Mouse (Mus musculus): Measurements from ENCODE around the gene Necab3. TPM values are rescaled to one million over a fixed set of nuclear protein-coding genes. Genes with fewer than 3 reads are reported as not detected.

The Necab3 gene
- polyA plus RNA-seq, 1 experiment from 2014 or later, result 5.1 TPM

GRCm38 (mm10) chr2:154543567-154544347, 14.9 kb downstream of the Necab3 start:
- DNase-seq (ENCODE audit: low spot score), result no peak

GRCm38 (mm10) chr2:154541630-154542029, 17.1 kb downstream of the Necab3 start:
- no peak for DNase-seq (ENCODE audit: low spot score)

- peak; percentile 47 for DNase-seq (ENCODE audit: low spot score)
Observed at GRCm38 (mm10) chr2:154539720-154540119, 19.0 kb downstream of the Necab3 start.

GRCm38 (mm10) chr2:154538710-154539109, 20.0 kb downstream of the Necab3 start:
- DNase-seq (ENCODE audit: low spot score), result no peak

GRCm38 (mm10) chr2:154538310-154538709, 20.4 kb downstream of the Necab3 start:
- no peak for DNase-seq (ENCODE audit: low spot score)

GRCm38 (mm10) chr2:154534704-154535270, 23.9 kb downstream of the Necab3 start:
- no peak for DNase-seq (ENCODE audit: low spot score)

- DNase-seq (ENCODE audit: low spot score), result no peak
Observed at GRCm38 (mm10) chr2:154532888-154533287, 25.8 kb downstream of the Necab3 start.

- DNase-seq (ENCODE audit: low spot score), result no peak
Observed at GRCm38 (mm10) chr2:154526531-154526930, 32.2 kb downstream of the Necab3 start.

GRCm38 (mm10) chr2:154525285-154525684, 33.4 kb downstream of the Necab3 start:
- no peak for DNase-seq (ENCODE audit: low spot score)

GRCm38 (mm10) chr2:154522334-154522733, 36.4 kb downstream of the Necab3 start:
- no peak for DNase-seq (ENCODE audit: low spot score)

- no peak for DNase-seq (ENCODE audit: low spot score)
Observed at GRCm38 (mm10) chr2:154521449-154521848, 37.2 kb downstream of the Necab3 start.

GRCm38 (mm10) chr2:154517424-154517823, 41.3 kb downstream of the Necab3 start:
- no peak for DNase-seq (ENCODE audit: low spot score)

GRCm38 (mm10) chr2:154516944-154517343, 41.7 kb downstream of the Necab3 start:
- DNase-seq (ENCODE audit: low spot score), result no peak

- DNase-seq (ENCODE audit: low spot score), result no peak
Observed at GRCm38 (mm10) chr2:154510141-154510540, 48.5 kb downstream of the Necab3 start.

GRCm38 (mm10) chr2:154508450-154508849, 50.2 kb downstream of the Necab3 start:
- DNase-seq (ENCODE audit: low spot score), result no peak

GRCm38 (mm10) chr2:154507566-154508283, 51.0 kb downstream of the Necab3 start:
- peak; percentile 32 for DNase-seq (ENCODE audit: low spot score)

- no peak for DNase-seq (ENCODE audit: low spot score)
Observed at GRCm38 (mm10) chr2:154507076-154507475, 51.6 kb downstream of the Necab3 start.

- no peak for DNase-seq (ENCODE audit: low spot score)
Observed at GRCm38 (mm10) chr2:154500758-154501157, 57.9 kb downstream of the Necab3 start.

GRCm38 (mm10) chr2:154499717-154500247, 58.9 kb downstream of the Necab3 start:
- no peak for DNase-seq (ENCODE audit: low spot score)

GRCm38 (mm10) chr2:154498571-154498970, 60.1 kb downstream of the Necab3 start:
- DNase-seq (ENCODE audit: low spot score), result no peak

- DNase-seq (ENCODE audit: low spot score), result no peak
Observed at GRCm38 (mm10) chr2:154495021-154495420, 63.7 kb downstream of the Necab3 start.
